Mouse (Mus musculus) A20 (cell line): Measurements from ENCODE around the gene Ckb.

ENCODE experiments used
- DNase-seq: peaks from one replicate; pipeline ENCODE4 v3.0.0-alpha.2; 2011; ENCODE audit warnings: low read depth, low spot score

The Ckb gene

GRCm38 (mm10) chr12:111692899-111693298 is 20.8 kb upstream of the Ckb start:
- no peak for DNase-seq

GRCm38 (mm10) chr12:111691346-111691872 is 19.3 kb upstream of the Ckb start:
- DNase-seq = no peak

- no peak for DNase-seq
Observed at GRCm38 (mm10) chr12:111689426-111689825, 17.3 kb upstream of the Ckb start.

- no peak for DNase-seq
Observed at GRCm38 (mm10) chr12:111688069-111688428, 15.9 kb upstream of the Ckb start.

GRCm38 (mm10) chr12:111687350-111688068 is 15.4 kb upstream of the Ckb start:
- no peak for DNase-seq

- DNase-seq = no peak
Observed at GRCm38 (mm10) chr12:111686390-111686789, 14.3 kb upstream of the Ckb start.

- no peak for DNase-seq
Observed at GRCm38 (mm10) chr12:111682806-111683205, 10.7 kb upstream of the Ckb start.

GRCm38 (mm10) chr12:111682003-111682402 is 9.9 kb upstream of the Ckb start:
- no peak for DNase-seq

- DNase-seq = no peak
Observed at GRCm38 (mm10) chr12:111681305-111681704, 9.2 kb upstream of the Ckb start.

- no peak for DNase-seq
Observed at GRCm38 (mm10) chr12:111680661-111681060, 8.5 kb upstream of the Ckb start.

GRCm38 (mm10) chr12:111678997-111679396 is 6.9 kb upstream of the Ckb start:
- no peak for DNase-seq

GRCm38 (mm10) chr12:111678670-111678933 is 6.5 kb upstream of the Ckb start:
- peak; percentile 16 for DNase-seq

GRCm38 (mm10) chr12:111677882-111678669 is 5.9 kb upstream of the Ckb start, which contains the start of gene Trmt61a:
Gene Trmt61a, plus strand, starts transcription at chr12:111678105.
- DNase-seq = peak; percentile 94

GRCm38 (mm10) chr12:111677421-111677820 is 5.3 kb upstream of the Ckb start:
- no peak for DNase-seq

GRCm38 (mm10) chr12:111675797-111676580 is 3.9 kb upstream of the Ckb start:
- peak; percentile 65 for DNase-seq

- peak; percentile 69 for DNase-seq
Observed at GRCm38 (mm10) chr12:111674850-111675486, 2.8 kb upstream of the Ckb start.

GRCm38 (mm10) chr12:111672581-111672980 is 443 bp upstream of the Ckb start:
- DNase-seq = no peak

GRCm38 (mm10) chr12:111671431-111671902 is 671 bp downstream of the Ckb start:
- DNase-seq = no peak

- no peak for DNase-seq
Observed at GRCm38 (mm10) chr12:111670976-111671375, 1.2 kb downstream of the Ckb start.

- DNase-seq = no peak
Observed at GRCm38 (mm10) chr12:111670371-111670971, 1.7 kb downstream of the Ckb start.

GRCm38 (mm10) chr12:111669961-111670360 is 2.2 kb downstream of the Ckb start:
- no peak for DNase-seq
